Mouse (Mus musculus) heart, postnatal 4 days (tissue): ENCODE measurements around the gene Pde6d. TPM values are rescaled to one million over a fixed set of nuclear protein-coding genes. Genes with fewer than 3 reads are reported as not detected.

Source experiments
- DNase-seq: peaks from one replicate; pipeline ENCODE4 v3.0.0; 2021
- total RNA-seq, 2 experiments: library from RNA; stranded (reverse); gene quantifications; 2 replicates each; pipeline ENCODE4 v1.2.3; 2021

The Pde6d gene
- total RNA-seq, result 10 to 100 TPM; 39.4 to 40.5 TPM

DNA sequence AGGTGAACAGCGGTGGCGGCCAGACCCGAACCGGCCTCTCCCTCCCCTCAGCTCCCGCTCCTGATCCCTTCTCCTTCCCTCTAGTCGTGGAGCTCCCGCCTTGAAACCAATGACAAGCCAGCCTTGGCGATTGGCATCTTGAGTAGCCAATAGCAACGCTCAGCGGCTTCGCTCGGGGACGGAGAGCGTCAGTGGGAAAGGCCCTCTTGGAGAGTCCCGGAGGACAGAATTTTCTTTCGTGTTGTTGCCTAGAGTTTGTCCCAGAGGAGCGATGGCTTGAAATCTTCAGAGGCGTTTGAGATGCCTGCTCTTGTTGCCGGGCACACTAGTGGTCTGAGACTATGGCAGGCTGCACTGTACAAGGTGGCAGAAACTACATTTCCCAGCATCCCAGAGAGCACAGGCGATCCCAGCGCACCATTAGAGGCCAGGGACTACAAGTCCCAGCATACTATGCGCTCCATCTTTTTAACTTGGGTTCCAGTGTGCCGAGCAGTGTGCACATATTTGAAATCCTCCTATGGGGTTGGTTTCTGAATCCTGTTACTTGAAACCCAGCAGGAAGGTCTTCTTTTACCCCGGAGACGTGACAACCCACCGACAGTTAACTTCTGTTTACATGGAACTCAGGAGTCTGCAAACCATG is at the start of gene Pde6d, which contains the start of gene Cops7b:
Gene Pde6d (minus strand): TSS at position 179 of the 646 bp plus-strand sequence.
Gene Cops7b (plus strand): TSS at position 454 of the 646 bp plus-strand sequence.
- DNase-seq, result peak; percentile 97

DNA sequence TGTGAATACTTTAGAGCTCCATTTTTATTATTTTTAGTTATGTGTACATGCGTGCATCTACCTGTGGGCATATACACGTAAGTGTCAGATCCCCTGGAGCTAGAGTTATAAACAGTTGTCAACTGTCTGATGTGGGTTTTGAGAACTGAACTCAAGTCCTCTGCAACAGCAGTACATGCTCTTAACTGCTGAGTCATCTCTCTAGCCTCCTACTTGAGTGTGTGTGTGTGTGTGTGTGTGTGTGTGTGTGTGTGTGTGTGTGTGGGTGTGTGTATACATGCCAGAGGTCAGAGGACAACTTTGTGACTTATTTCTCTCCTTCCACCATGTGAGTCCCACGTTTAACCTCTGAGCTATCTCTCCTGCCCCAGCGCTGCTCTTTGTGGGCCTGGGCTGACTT is 48.1 kb upstream of the Pde6d start:
- no peak for DNase-seq

GRCm38 (mm10) chr1:86629936-86630335 is 47.5 kb upstream of the Pde6d start:
- DNase-seq, result no peak

DNA sequence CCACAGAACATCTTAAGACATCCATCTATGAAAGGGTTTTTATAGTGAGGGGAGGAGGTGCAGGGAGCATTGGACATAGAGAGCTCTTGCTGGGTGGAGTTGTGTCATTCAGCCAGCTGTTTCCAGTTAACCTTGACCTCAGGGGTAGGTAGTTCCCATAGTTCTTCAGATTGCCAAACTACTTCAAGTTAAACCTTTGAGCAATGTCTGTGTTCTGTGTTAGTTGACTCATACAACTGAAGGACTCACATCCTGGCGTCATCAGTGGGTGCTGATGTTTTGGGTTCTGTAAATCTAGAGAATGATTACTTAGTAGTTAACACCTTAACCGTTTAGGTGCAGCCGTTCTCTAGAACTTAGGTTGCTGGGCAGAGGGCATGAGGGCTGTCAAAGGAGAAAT is 45.8 kb upstream of the Pde6d start:
- no peak for DNase-seq

- no peak for DNase-seq
These were observed 40.9 kb upstream of the Pde6d start for GRCm38 (mm10) chr1:86623001-86624000.

- no peak for DNase-seq
These were observed 39.9 kb upstream of the Pde6d start for GRCm38 (mm10) chr1:86622296-86622695.

- DNase-seq, result peak; percentile 73
These were observed 36.2 kb upstream of the Pde6d start for GRCm38 (mm10) chr1:86618454-86619125.

DNA sequence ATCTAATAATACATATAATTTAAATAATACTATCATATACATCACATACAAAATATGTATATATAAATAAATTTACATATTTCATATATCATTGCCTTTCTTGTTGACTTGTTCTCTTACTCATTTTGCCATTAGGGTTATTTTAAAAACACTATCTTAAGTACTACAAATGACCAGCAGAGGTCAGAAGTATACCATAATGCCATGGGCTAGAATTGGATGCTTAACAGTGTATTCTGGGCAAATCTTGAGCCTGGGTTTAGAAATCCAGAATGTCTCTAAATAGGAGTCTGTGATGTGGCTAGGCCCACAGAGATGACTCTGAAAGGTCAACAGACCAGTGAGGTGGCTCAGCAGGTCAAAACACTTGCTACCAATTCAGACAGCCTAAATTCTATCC is 31.8 kb upstream of the Pde6d start:
- no peak for DNase-seq

DNA sequence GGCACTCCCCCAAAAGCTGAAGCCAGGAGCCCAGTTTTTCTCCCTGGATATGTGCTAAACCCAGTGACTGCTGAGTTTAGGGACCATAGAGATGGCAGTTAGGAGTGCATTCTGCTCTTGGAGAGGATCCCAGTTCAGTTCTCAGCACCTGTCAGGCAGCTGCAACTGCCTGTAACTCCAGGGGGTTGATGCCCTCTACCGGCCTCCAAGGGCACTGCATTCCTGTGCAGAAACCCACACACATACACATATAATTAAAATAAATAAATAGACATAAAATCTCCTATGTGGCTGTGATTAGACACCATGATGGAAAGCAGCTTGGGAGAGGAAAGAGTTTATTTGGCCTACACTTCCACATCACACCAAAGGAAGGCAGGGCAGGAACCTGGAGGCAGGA is 29.7 kb upstream of the Pde6d start:
- no peak for DNase-seq

GRCm38 (mm10) chr1:86610954-86611353 is 28.5 kb upstream of the Pde6d start:
- DNase-seq, result no peak

DNA sequence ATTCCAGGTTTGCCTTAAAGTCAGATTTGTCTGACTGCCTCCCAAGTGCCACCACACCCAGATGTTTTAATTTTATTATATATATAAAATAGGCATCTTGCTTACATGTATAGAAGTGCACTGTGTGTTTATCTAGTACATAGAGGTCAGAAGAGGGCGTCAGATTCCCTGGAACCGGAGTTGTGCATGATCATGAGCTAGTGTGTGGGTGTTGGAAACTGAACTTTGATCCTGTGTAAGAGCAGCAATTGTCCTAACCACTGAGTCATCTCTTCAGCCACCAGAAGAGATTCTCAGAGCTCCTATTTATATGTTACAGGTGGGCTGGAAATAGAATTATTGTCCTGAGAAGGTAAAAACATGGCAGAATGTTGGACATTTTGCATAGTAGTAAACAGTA is 17.7 kb upstream of the Pde6d start:
- no peak for DNase-seq

GRCm38 (mm10) chr1:86598516-86598915 is 16.1 kb upstream of the Pde6d start:
- peak; percentile 27 for DNase-seq

GRCm38 (mm10) chr1:86596512-86596911 is 14.1 kb upstream of the Pde6d start:
- no peak for DNase-seq

DNA sequence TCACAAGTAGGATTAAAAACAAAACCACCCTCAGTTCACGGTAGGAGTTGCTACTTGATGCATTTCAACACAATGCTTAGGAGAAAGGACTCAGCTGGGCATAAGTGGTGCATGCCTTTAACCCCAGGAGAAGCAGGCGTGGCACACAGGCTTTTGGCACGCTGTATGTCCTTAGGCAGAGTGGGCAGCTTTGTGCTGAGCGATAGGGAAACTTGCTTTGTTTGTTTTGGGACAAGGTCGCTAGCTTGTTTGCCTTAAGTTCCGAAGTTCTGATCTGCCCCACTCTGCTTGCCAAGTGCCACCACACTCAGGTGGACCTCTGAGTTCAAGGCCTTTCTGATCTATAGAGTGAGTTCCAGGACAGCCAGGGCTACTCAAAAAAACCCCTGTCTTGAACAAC is 12.9 kb upstream of the Pde6d start:
- no peak for DNase-seq

GRCm38 (mm10) chr1:86594539-86594938 is 12.1 kb upstream of the Pde6d start:
- no peak for DNase-seq

- DNase-seq, result peak; percentile 90
These were observed 4.6 kb upstream of the Pde6d start for GRCm38 (mm10) chr1:86586992-86587391.

- DNase-seq, result no peak
These were observed 1.3 kb upstream of the Pde6d start for GRCm38 (mm10) chr1:86583709-86584108.

GRCm38 (mm10) chr1:86581692-86582450 is 558 bp downstream of the Pde6d start:
- DNase-seq, result peak; percentile 43

GRCm38 (mm10) chr1:86580426-86580825 is 2.0 kb downstream of the Pde6d start:
- no peak for DNase-seq

DNA sequence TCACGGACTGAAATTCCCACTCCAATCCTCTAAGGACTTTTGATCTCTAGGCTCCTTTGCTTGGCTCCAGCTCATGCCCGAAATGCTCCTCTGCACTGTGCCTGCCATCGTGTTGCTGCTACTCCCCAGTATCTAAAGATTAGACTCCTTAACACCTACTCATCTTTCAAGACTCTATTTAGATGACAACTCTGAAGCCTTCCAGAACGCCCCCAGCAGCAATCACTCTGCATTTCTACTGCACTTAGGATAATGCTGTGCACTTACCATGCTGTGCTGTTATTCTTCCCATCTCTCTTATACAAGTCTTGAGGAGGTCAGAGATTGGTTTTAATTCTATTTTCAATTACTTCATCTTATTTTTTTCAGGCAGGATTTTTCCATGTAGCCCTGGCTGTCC is 10.5 kb downstream of the Pde6d start:
- DNase-seq, result no peak

DNA sequence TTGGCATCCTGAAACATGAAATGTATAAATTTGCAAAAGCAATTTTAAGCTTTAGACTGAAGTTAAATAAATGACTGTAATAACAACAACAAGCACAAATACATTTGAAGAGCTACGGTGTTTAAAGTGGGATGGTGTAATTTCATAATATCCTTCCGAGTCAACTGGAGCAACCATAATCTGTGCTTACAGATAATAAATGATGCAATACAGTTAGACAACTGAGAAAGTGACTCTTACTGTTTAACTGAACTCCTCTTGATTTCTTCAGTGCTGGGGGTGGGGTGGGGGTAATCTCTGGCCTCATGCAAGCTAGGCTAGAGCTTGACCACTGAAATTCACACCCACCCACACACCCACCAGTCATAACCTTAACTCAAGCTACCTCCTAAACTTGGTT is 11.0 kb downstream of the Pde6d start:
- no peak for DNase-seq

GRCm38 (mm10) chr1:86569292-86569860 is 13.1 kb downstream of the Pde6d start:
- DNase-seq, result no peak
